Mouse (Mus musculus) G1E-ER4 (cell line): ENCODE results near the gene Zbtb17. TPM values are rescaled to one million over a fixed set of nuclear protein-coding genes. Genes with fewer than 3 reads are reported as not detected.

ENCODE experiments used
- GATA1 ChIP-seq: IDR thresholded peaks from one replicate; pipeline ENCODE4 v1.8.0; 2012; ENCODE audit warnings: low read length, inconsistent platforms
- polyA plus RNA-seq: library from polyadenylated mRNA; stranded (reverse); fragments of >175 nt; gene quantifications from 2 replicates; pipeline ENCODE4 v1.2.3, GENCODE M21; 2012

Gene Zbtb17
- polyA plus RNA-seq, 1 experiment, result 50.0 TPM

GRCm38 (mm10) chr4:141421423-141421822 is 23.0 kb upstream of the Zbtb17 start:
- TF ChIP-seq GATA1, result no peak

- no peak for TF ChIP-seq GATA1
These were observed 21.6 kb upstream of the Zbtb17 start for GRCm38 (mm10) chr4:141422841-141423240.

- TF ChIP-seq GATA1, result no peak
These were observed 21.2 kb upstream of the Zbtb17 start for GRCm38 (mm10) chr4:141423288-141423687.

- TF ChIP-seq GATA1, result no peak
These were observed 20.6 kb upstream of the Zbtb17 start for GRCm38 (mm10) chr4:141423691-141424431.

GRCm38 (mm10) chr4:141425484-141426479 is 18.7 kb upstream of the Zbtb17 start:
- TF ChIP-seq GATA1, result no peak

- no peak for TF ChIP-seq GATA1
These were observed 17.4 kb upstream of the Zbtb17 start for GRCm38 (mm10) chr4:141426796-141427745.

GRCm38 (mm10) chr4:141427921-141428320 is 16.5 kb upstream of the Zbtb17 start:
- TF ChIP-seq GATA1, result no peak

- TF ChIP-seq GATA1, result no peak
These were observed 15.1 kb upstream of the Zbtb17 start for GRCm38 (mm10) chr4:141429381-141429780.

GRCm38 (mm10) chr4:141429847-141430246 is 14.6 kb upstream of the Zbtb17 start:
- TF ChIP-seq GATA1, result no peak

- TF ChIP-seq GATA1, result no peak
These were observed 13.5 kb upstream of the Zbtb17 start for GRCm38 (mm10) chr4:141430997-141431396.

GRCm38 (mm10) chr4:141432666-141433065 is 11.8 kb upstream of the Zbtb17 start:
- TF ChIP-seq GATA1, result no peak

- no peak for TF ChIP-seq GATA1
These were observed 11.3 kb upstream of the Zbtb17 start for GRCm38 (mm10) chr4:141433191-141433590.

- TF ChIP-seq GATA1, result no peak
These were observed 8.5 kb upstream of the Zbtb17 start, which contains the start of gene Srarp for GRCm38 (mm10) chr4:141435974-141436373. Gene Srarp, minus strand, starts transcription at chr4:141436105.

- no peak for TF ChIP-seq GATA1
These were observed 5.2 kb upstream of the Zbtb17 start for GRCm38 (mm10) chr4:141439083-141439803.

- no peak for TF ChIP-seq GATA1
These were observed 3.6 kb upstream of the Zbtb17 start for GRCm38 (mm10) chr4:141440877-141441276.
